Mouse (Mus musculus) central nervous system, embryonic 18 days (tissue): ENCODE results near the gene Dazap2. TPM values are rescaled to one million over a fixed set of nuclear protein-coding genes. Genes with fewer than 3 reads are reported as not detected.

Source experiments
- polyA plus RNA-seq: library from polyadenylated mRNA; depleted of rRNA; stranded (reverse); fragments of >200 nt; gene quantifications from 2 replicates; pipeline ENCODE4 v1.2.3, GENCODE M21; 2012; rRNA removed

The Dazap2 gene
- 114 and 118 TPM in 2 replicates for polyA plus RNA-seq

GRCm38 (mm10) chr15:100614996-100615824 lies at the start of gene Dazap2:
Gene Dazap2, plus strand, starts transcription at chr15:100615349.

GRCm38 (mm10) chr15:100599276-100600046 lies 15.7 kb upstream of the Dazap2 start, which contains the start of gene Pou6f1:
Gene Pou6f1, minus strand, starts transcription at chr15:100599984.

GRCm38 (mm10) chr15:100636700-100637501 lies 21.8 kb downstream of the Dazap2 start, which contains the start of gene Smagp:
Gene Smagp, minus strand, starts transcription at chr15:100636940.

GRCm38 (mm10) chr15:100669337-100669736 lies 54.2 kb downstream of the Dazap2 start, which contains the start of gene Bin2:
Gene Bin2, minus strand, starts transcription at chr15:100669553.

Other genes starting within 250 kb of the Dazap2 start
- 0.03 TPM in 1 of 2 replicates, not detected in the other for gene Gm5475, start 193.2 kb upstream of the Dazap2 start, polyA plus RNA-seq
- 43.8 and 44.8 TPM in 2 replicates for gene Slc11a2, start 190.3 kb upstream of the Dazap2 start, polyA plus RNA-seq
- gene Letmd1, start 146.3 kb upstream of the Dazap2 start, polyA plus RNA-seq = 82.2 and 85.7 TPM in 2 replicates
- gene Csrnp2, start 119.9 kb upstream of the Dazap2 start, polyA plus RNA-seq = 36.0 and 37.7 TPM in 2 replicates
- gene Tfcp2, start 63.3 kb upstream of the Dazap2 start, polyA plus RNA-seq = 26.2 and 26.5 TPM in 2 replicates
- gene Pou6f1, start 15.4 kb upstream of the Dazap2 start, polyA plus RNA-seq = 69.9 and 81.7 TPM in 2 replicates
- 3.6 and 4.2 TPM in 2 replicates for gene Smagp, start 21.6 kb downstream of the Dazap2 start, polyA plus RNA-seq
- 0.82 and 1.2 TPM in 2 replicates for gene Bin2, start 54.2 kb downstream of the Dazap2 start, polyA plus RNA-seq
- 0.52 and 0.54 TPM in 2 replicates for gene Cela1, start 72.6 kb downstream of the Dazap2 start, polyA plus RNA-seq
- gene Galnt6, start 114.0 kb downstream of the Dazap2 start, polyA plus RNA-seq = 0.19 and 0.37 TPM in 2 replicates
- gene Slc4a8, start 146.4 kb downstream of the Dazap2 start, polyA plus RNA-seq = 25.9 and 27.3 TPM in 2 replicates